Mouse (Mus musculus): ENCODE results near the gene Parp3. TPM values are rescaled to one million over a fixed set of nuclear protein-coding genes. Genes with fewer than 3 reads are reported as not detected.
"Not testable (repeated sequence)": the region's sequence is repeated elsewhere in the genome, so short reads cannot be mapped to it uniquely, and the experiment has no call there.

Gene Parp3
- total RNA-seq (2021), result 1 to 10 TPM; 2.9 to 5.3 TPM

DNA sequence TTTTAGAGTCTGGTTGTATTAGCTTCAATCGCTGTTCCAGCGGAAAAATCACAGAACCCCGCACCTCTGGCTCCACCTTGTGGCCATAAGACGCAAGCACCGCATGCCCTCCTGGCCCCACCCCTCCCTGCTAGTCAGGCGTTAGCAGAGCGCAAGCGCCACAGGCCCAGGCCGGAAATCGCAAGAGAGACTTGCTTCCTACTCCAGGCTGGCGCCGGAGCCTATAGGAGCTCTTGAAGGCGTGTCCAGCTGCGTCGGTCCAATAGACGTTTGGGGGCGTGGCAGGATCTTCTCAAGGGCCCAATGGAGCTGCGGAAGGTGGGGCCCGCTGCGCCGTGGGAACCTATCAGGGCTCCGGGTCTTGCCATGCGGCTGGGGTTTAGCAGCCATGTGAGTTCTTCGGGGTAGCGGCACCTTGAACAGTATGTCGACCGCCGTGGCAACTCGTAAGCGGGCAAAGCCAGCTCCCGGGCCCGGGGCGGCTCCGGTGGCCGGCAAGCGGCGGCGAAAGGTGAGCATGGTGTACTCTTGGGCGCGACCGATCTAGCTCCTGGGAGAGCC lies at the start of gene Parp3:
Gene Parp3, minus strand, starts transcription at position 26 of the 561 bp plus-strand sequence.
- DNase-seq (ENCODE audit: low spot score in 2 of 2), result peak; percentile 99 to 100
- intact Hi-C loops (cut with DNase I), result loop anchor here (2.0 to 5.0 kb wide), 4 partner anchors 28 to 188 kb away; partner anchors contain the start of genes Dusp7 and Rpl29

DNA sequence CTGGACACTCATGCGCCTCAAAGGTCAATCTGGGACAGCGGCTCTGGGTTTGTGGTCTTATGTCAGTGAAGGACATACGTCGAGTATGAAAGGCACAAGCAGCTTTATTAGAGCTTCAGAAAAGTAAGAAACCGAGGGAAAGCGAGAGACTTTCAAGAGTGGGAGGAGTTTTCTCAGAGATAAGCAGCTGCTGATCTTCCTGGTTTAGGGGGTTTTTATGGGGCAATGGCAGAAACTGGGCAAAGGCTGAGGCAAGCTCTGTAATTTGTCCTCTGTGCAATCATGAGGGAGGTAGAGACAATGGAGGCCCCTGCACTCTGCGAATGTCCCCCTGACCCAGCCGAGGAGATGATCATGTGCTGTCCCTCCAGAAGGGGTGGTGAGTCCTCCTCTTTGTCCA lies 43.2 kb upstream of the Parp3 start:
- DNase-seq (ENCODE audit: low spot score in 2 of 2), result no peak
- intact Hi-C loops (cut with DNase I), result no loop called here

DNA sequence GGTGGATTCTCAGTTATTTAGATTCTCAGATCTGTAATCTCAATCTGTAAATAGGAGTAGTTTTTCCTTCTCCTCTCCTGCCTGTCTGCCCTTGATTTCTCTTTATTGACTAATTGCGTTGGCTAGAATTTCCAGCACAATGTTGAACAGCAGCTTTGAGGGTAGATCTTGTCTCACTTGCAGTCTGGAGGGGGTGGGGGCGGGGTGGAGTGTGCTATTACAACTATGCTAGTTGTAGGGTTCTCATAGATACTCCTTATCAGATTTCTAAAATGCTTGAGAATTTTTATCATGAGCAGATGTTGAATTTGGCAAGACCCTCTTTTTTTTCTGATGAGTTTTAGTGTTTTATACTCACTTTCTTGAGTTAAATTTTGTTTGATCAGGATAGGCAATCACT lies 42.7 kb upstream of the Parp3 start:
- intact Hi-C loops (cut with DNase I), result no loop called here
- no peak for DNase-seq (ENCODE audit: low spot score in 2 of 2)

DNA sequence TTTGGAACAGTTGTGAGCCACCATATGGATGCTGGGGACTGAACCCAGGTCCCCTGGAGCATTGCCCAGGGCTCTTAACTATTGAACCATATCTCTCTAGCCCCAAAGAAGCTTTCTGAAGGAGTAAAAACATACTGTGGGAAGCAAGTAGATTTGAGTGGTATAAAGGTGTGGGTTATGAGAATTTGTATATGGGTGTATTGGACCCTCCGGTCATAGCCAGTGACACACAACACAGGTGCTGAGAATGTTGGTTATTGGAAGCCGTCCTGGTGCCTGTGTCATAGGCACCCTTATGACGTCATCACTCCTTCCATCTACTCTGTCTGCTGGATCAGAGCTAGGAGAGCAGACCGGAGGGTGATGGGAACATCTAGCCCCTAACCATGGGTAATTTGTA lies 37.5 kb upstream of the Parp3 start, which contains the start of gene Iqcf5:
Gene Iqcf5, plus strand, starts transcription at position 301 of the 400 bp plus-strand sequence.
- intact Hi-C loops (cut with DNase I), result no loop called here
- DNase-seq (ENCODE audit: low spot score in 2 of 2), result no peak

DNA sequence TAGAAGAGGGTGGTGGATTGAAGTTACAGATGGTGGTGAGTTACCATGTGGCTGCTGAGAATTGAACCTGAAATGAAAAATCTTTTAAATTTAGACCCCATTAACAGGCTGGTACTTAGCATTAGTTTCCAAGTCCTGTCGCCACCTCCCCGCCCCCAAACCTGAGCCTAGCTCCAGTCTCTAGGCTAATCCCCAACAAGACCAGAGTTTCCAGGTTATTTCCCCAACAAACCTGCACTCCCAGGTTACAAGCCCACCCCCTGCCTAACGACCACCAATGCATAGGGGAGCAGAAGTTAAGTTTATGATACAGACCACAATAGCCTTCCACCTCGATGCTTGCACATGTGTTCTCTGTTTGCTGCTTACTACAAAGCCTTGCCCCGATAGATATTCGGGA lies 36.8 kb upstream of the Parp3 start:
- intact Hi-C loops (cut with DNase I), result no loop called here
- DNase-seq (ENCODE audit: low spot score in 2 of 2), result no peak

DNA sequence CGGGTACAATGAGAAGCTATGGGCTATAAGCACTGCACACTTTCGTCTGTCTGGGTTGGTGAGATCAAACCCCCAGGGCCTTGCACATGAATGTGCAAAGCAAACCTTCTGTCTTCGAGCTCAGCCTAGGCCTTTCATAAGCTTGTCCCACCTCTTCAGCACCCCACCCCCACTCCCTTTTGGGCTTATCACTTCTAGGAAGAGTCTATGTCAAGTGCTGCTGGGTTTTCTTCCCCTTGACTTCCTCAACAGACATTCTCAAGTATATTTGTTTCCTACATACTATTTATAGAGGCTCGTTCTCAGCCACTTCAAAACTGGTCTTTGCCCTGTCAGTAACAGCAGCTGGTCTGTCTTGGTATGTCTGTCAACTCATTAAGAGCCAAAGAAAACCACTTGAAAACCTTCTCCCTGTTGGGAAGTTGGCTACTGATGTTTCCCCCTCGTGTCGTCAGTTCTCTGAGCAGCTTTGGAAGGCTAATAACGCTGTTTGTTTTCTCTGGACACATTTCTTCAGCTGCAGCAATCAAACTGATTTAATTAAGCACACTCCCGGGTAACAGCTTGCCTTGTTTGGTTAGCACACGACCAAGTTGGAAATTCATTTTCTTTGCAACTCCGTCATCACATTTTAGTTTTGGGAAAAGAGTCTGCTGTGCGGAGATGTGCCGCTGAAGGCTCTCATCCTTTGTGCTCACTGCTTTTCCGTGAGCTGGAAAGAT lies 36.1 kb upstream of the Parp3 start:
- intact Hi-C loops (cut with DNase I), result no loop called here
- peak; percentile 11 to 28 for DNase-seq (ENCODE audit: low spot score in 2 of 2)

DNA sequence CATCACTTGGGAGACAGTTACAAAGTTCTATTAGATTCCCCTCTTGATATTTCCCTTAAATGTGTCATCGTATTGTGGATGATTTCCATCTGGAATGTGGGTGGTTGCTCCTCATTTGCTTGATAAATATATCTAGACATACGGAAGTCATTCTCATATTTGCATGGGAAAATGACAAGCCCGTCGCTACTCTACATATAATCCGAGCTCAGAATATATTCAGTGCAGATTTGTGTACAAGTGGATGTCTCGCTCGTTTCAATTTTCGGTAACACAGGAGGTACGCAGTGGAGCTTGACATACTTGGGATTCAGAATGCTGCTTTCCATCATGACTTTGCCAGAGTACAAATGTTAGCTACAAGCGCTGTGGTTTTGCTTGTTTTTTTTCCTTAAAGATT lies 32.6 kb upstream of the Parp3 start:
- intact Hi-C loops (cut with DNase I), result loop anchor here (10.0 kb wide), 1 partner anchor 295 kb away; no protein-coding TSS in a partner anchor
- DNase-seq (ENCODE audit: low spot score in 2 of 2), result peak; percentile 11 to 56

DNA sequence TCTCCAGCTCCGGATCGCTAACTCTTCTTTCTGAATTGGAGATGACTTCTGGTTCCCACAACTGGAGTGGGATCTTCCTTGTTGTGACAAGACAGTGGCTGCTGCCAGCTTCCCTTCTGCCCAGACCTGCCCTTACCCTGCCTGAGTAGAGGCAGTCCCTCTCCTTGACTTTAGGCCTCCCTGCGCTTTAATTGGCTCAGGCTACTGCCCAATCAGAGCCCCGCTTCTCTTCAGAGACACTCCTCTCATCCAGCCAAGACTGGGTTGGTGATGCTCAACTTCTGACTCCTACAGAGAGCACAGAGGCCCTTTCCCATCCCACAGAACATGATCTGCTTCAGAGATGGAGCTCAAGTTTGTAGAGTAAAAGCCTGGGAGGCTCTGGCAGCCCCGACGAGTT lies 27.5 kb upstream of the Parp3 start:
- DNase-seq (ENCODE audit: low spot score in 2 of 2), result no peak
- intact Hi-C loops (cut with DNase I), result loop anchor here (10.0 kb wide), 1 partner anchor 301 kb away; no protein-coding TSS in a partner anchor

DNA sequence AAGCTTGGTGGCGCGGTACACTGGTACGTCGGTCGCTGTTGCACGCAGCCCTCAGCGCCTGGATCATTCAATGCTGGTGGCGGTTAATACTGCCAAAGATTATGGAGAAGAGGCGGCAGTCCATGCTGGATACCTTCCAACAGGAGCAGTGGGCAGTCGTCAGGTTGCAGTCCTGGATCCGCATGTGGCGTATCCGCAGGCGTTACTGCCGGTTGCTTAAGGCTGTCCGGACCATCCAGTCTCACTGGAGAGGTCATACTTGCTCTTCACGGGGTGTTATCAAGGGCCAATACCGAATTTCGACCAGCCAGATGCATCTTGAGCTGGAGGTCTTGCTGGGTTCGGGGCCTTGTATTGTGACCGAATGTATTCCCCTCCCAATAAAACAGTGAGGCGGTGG lies 25.1 kb upstream of the Parp3 start:
- intact Hi-C loops (cut with DNase I), result loop anchor here (10.0 kb wide), 1 partner anchor 303 kb away; no protein-coding TSS in a partner anchor
- no peak for DNase-seq (ENCODE audit: low spot score in 2 of 2)

DNA sequence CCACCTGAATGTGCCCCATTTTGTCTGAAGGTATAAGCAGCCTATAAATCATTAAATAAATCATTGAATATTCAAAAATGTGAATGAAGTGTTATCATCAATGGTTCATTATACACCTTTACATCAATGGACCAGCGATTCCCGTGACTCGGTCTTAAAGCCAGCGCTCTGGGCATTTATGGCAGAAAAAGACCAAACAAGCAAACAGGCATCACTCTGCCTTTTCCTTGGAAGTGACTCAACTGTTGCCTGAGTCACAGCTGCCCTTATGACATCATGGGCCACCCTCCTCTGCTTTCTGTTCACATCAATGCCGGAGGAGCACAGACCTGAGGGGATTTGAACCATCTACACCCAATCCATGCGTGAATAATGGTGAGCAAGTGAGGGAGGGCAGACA lies 22.9 kb upstream of the Parp3 start, which contains the start of gene Iqcf1:
Gene Iqcf1, plus strand, starts transcription at position 301 of the 400 bp plus-strand sequence.
- intact Hi-C loops (cut with DNase I), result loop anchor here (10.0 kb wide), 1 partner anchor 305 kb away; no protein-coding TSS in a partner anchor
- DNase-seq (ENCODE audit: low spot score in 2 of 2), result no peak

DNA sequence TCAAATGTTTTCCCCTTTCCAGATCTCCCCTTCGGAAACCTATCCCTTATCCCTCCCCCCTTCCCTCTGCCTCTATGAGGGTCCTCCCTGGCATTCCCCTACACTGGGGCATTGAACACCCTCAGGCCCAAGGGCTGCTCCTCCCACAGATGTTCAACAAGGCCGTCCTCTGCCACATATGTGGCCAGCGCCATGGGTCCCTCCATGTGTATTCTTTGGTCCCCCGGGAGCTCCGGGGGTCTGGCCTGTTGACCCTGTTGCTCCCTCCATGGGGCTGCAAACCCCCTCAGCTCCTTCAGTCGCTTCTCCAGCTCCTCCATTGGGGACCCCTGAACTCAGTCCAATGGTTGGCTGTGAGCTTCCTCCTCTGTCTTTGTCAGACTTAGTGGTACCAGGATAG lies 10.9 kb upstream of the Parp3 start:
- intact Hi-C loops (cut with DNase I); DNase-seq (ENCODE audit: low spot score in 2 of 2): not testable (repeated sequence)

DNA sequence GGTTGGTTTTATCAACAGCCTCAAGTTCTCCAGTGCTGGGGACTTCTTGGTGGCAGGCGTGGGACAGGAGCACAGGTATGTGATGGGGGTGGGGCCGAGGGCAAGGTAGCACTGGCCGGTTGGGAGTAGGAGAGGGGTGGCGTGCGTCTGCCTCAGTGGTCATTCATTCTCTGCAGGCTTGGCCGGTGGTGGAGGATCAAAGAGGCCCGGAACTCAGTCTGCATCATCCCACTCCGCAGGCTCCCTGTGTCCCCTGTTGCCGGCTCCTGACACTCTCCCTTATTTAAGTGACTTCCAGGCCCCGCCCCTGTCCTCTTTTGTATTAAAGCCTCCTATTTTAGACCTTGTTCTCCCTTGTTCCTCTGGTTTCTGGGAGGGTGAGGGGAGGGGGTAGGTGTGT lies 8.3 kb upstream of the Parp3 start:
- intact Hi-C loops (cut with DNase I), result no loop called here
- no peak for DNase-seq (ENCODE audit: low spot score in 2 of 2)

DNA sequence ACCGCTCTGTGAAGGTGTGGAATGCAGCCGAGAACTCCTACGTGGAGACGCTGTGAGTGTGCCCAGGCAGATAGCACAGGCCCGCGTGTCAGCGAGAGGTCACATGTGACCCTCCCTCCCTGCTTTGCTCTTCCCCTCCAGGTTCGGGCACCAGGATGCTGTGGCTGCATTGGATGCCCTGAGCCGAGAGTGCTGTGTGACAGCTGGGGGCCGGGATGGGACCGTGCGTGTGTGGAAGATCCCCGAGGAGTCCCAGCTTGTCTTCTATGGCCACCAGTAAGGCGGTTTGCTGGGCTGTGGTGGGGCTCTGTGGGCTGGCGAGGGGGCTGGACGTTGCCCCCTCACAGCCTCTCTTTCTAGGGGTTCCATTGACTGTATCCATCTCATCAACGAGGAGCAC lies 6.9 kb upstream of the Parp3 start:
- DNase-seq (ENCODE audit: low spot score in 2 of 2), result no peak
- intact Hi-C loops (cut with DNase I), result no loop called here

DNA sequence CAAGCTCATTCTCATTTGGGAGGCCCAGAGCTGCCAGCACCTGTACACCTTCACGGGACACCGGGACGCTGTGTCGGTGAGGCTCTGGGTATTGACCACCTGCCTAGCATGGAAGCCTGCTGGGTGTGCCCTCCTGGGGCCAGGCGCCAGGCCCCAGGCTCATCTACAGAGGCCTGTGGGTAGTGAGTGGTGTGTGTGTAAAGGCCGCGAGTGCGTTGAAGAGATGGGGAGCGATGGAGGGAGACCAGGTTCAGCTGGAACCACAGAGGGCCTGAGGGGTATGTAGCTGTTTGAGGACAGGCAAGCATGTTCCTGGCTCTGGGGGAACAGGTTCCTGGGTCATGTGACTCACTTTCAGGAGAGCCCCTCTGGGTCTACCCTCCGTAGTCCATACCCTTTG lies 6.4 kb upstream of the Parp3 start:
- intact Hi-C loops (cut with DNase I), result no loop called here

DNA sequence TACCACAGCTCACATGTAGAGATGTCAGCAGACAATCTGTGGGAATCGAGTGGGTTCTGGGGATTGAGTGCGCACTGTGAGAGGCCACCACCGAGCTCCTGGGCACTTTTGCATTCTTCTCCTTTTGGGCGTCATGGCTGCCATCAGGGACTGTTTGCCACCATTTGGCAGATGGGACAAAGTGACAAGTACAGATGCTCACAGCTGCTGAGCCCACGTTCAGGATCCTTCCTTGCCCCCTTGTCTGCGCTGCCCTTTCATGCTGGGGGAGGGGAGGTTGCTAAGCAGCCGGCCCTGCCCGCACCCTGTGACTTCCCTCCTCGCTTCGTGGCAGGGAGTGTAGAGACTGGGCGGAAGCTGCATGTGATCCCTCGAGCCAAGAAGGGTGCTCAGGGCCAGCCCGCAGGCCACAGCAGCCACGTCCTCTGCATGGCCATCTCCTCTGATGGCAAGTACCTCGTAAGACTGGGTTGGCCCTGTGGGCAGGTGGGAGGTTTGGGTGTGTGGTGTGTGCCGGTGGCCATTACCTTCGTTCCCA lies 5.9 kb upstream of the Parp3 start:
- no peak for DNase-seq (ENCODE audit: low spot score in 2 of 2)
- intact Hi-C loops (cut with DNase I), result no loop called here

More for the DNA sequence above, 6.4 kb upstream of the Parp3 start:
- no peak for DNase-seq (ENCODE audit: low spot score in 2 of 2)

DNA sequence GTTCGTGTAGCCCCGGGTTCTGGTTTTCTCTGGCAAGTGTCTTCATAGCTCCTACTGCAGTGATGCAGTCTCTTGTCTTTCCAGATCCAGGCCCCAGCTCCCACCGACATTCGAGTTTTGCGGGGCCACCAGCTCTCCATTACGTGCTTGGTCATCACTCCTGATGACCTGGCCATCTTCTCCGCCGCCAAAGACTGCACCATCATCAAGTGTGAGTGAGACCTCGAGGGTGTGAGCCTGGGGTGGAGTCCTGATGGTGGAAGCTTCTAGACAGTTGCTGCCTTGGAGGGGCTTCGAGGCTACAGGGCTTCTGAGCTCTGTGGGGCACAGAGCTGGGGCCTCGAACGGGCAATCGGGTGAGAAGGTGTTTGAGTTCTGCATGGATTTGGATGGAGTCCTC lies 4.9 kb upstream of the Parp3 start:
- DNase-seq (ENCODE audit: low spot score in 2 of 2), result no peak
- intact Hi-C loops (cut with DNase I), result no loop called here

DNA sequence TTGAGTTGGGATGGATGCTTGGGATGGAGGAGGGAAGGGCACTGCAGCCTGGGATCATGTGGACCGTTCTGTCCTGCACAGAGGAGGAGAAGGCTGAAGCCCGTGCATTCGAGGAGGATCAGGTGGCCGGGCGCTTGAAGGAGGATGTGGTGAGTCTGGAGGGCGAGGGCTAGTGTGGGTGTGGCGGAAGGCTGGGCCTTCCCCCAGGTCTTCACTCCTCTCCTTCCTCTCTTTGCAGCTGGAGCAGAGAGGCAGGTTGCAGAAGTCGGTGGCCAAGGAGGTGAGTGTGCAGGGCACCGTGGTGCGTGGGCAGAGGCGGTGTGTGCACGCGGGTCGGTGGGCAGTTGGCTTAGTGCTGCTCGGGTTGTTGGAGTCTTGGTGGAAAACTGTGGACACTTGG lies 4.3 kb upstream of the Parp3 start:
- no peak for DNase-seq (ENCODE audit: low spot score in 2 of 2)
- intact Hi-C loops (cut with DNase I), result no loop called here

DNA sequence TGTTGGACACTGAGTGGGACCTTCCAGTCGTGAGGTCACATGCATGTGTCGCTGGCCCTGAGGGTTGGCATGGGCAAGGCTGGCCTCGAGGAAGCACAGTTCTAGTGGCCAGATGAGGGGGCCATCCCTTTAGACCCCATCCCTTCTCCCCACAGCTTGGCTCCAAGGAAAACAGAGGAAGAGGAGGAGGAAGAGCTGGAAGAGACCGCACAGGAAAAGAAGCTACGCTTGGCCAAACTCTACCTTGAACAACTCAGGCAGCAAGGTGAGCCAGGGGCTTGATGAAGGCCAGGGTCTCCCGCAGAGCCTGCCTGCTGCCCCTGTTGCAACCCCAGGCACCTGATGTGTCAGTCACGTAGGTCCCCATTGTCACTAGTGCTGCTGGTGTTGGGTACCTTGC lies 3.8 kb upstream of the Parp3 start:
- DNase-seq (ENCODE audit: low spot score in 2 of 2), result no peak
- intact Hi-C loops (cut with DNase I), result no loop called here

DNA sequence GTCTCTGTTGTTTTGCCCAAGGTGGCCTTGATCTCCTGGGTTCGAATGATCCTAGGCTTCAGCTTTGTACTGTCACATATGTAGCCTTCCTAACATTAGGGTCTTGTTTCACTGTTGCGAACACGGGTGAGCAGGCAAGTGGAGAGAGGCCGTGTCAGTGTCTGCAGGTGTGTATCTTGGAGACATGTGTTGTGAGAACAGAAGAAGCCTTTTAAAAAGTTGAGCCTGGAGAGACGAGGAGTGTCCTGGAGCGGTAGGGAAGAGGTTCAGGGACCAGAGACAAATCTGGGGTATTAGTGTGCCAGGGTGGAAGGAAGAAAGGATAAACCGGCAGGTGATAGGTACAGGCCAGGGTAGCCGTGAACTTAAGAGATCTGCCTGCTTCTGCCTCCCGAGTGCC lies 1.4 kb upstream of the Parp3 start:
- DNase-seq (ENCODE audit: low spot score in 2 of 2), result no peak
- intact Hi-C loops (cut with DNase I), result loop anchor here (5.0 kb wide), 1 partner anchor 111 kb away; the partner anchor contains the start of gene Dusp7

DNA sequence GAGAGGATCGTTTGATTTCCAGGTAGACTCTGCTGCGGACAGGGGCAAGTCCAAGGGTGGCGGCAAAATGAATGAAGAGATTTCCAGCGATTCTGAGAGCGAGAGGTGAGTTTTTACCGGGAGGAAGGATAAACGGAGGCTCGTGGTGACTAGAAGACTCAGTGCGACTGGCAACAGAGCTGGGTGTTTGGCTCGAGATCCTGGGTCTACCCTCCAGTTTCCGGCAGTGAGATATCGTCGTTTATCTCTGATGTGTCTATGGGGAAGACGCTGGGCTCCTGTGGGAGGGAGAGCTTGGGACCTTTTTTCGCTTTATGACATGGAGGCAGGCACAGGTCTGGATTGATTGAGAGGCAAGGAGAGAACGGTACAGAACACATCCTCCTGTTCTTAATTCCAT lies 900 bp upstream of the Parp3 start:
- intact Hi-C loops (cut with DNase I), result loop anchor here (2.0 to 5.0 kb wide), 4 partner anchors 29 to 189 kb away; partner anchors contain the start of genes Dusp7 and Rpl29
- DNase-seq (ENCODE audit: low spot score in 2 of 2), result no peak

Measured in left cerebral cortex, postnatal 25 days (tissue).